Mouse (Mus musculus): Measurements from ENCODE around the gene Dync1h1. TPM values are rescaled to one million over a fixed set of nuclear protein-coding genes. Genes with fewer than 3 reads are reported as not detected.
A peak's percentile ranks its signal among the peaks of the same experiment; 100 is the strongest.

The Dync1h1 gene
- polyA plus RNA-seq, 1 experiment = 83.5 TPM

DNA sequence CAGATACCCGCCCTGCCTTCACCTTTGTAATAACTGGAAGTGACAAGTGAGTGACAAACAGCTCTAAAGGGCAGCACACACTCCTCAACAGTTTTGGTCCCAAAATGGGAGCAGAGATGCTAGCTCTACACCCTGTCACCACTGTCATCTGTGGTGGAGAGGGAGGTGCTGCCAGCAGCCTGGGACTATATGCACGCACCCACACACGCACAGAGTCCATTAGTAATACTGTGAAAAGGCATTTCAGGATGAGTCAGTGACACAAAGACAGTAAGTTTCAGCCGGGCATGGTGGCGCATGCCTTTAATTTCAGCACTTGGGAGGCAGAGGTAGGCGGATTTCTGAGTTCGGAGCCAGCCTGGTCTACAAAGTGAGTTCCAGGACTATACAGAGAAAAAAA, 43.1 kb upstream of the Dync1h1 start:
- Histone ChIP-seq H3ac (ENCODE audit: control insufficient read depth, insufficient read length, low read depth) (no peak overlapping the region), H3K4me3 (ENCODE audit: insufficient read depth, poor library complexity, severe bottlenecking) (no peak overlapping the region), H3K79me2 (ENCODE audit: control insufficient read depth, insufficient read depth) (no peaks in the 10 kb centered on the region), H3K79me3 (ENCODE audit: low read depth) (no peaks in the 10 kb centered on the region), H3K27me3 (ENCODE audit: control insufficient read depth, insufficient read depth, insufficient read length) (no peaks in the 10 kb centered on the region), H3K36me3 (ENCODE audit: control insufficient read depth, insufficient read depth) (peaks cover 47% of the 10 kb centered on the region)
- TF ChIP-seq MYOD1 (IDR thresholded peaks at IDR 0.05; ENCODE audit: control insufficient read depth, insufficient read length, low read depth) = no peak
- TF ChIP-seq FOSL1 (IDR thresholded peaks at IDR 0.05; ENCODE audit: insufficient read depth, low read length, poor library complexity, severe bottlenecking) = no peak
- no peak for TF ChIP-seq MAX (IDR thresholded peaks at IDR 0.05)
- TF ChIP-seq USF1 (IDR thresholded peaks at IDR 0.05; ENCODE audit: low read depth) = no peak

- Histone ChIP-seq H3K27me3 (ENCODE audit: control insufficient read depth, insufficient read depth, insufficient read length) (no peaks in the 10 kb centered on the region), H3K79me3 (ENCODE audit: low read depth) (no peaks in the 10 kb centered on the region), H3K4me3 (ENCODE audit: insufficient read depth, poor library complexity, severe bottlenecking) (no peak overlapping the region), H3K36me3 (ENCODE audit: control insufficient read depth, insufficient read depth) (peaks cover 19% of the 10 kb centered on the region), H3ac (ENCODE audit: control insufficient read depth, insufficient read length, low read depth) (no peak overlapping the region), H3K79me2 (ENCODE audit: control insufficient read depth, insufficient read depth) (no peaks in the 10 kb centered on the region)
- TF ChIP-seq MYOG (IDR thresholded peaks at IDR 0.05; ENCODE audit: control insufficient read depth, extremely low read depth, insufficient read length) (no peak), MAX (IDR thresholded peaks at IDR 0.05) (no peak), MYOD1 (IDR thresholded peaks at IDR 0.05; ENCODE audit: control insufficient read depth, insufficient read length, low read depth) (no peak), USF1 (IDR thresholded peaks at IDR 0.05; ENCODE audit: low read depth) (no peak), CEBPB (IDR thresholded peaks at IDR 0.05; ENCODE audit: low read depth) (no peak), CTCF (IDR thresholded peaks at IDR 0.05; ENCODE audit: control insufficient read depth, insufficient read depth, insufficient read length) (no peak), FOSL1 (IDR thresholded peaks at IDR 0.05; ENCODE audit: insufficient read depth, low read length, poor library complexity, severe bottlenecking) (no peak)
Observed at GRCm38 (mm10) chr12:110563383-110563782, 37.9 kb upstream of the Dync1h1 start.

DNA sequence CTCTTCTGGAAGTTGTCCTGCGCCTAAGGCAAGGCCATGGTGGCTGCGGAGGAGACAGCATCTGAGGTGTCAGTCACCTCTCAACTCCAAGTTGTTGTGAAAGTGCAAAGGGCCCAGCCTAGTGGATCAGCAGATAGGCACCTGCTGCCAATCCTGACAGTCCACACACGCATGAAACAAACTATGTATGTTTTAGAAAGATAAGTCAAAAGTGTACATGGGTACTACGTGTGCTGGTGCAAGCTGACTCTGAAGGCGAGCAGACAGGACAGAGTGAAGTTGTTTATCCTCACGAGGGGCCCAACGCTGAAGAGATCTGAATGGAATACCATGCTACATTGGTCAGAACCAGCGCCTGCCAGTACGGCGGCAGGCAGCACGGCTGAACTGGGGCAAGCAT, 36.4 kb upstream of the Dync1h1 start:
- Histone ChIP-seq H3K79me2 (ENCODE audit: control insufficient read depth, insufficient read depth) (no peaks in the 10 kb centered on the region), H3K36me3 (ENCODE audit: control insufficient read depth, insufficient read depth) (peaks cover 20% of the 10 kb centered on the region), H3K4me3 (ENCODE audit: insufficient read depth, poor library complexity, severe bottlenecking) (no peak overlapping the region), H3K27me3 (ENCODE audit: control insufficient read depth, insufficient read depth, insufficient read length) (no peaks in the 10 kb centered on the region), H3K79me3 (ENCODE audit: low read depth) (no peaks in the 10 kb centered on the region), H3ac (ENCODE audit: control insufficient read depth, insufficient read length, low read depth) (no peak overlapping the region)
- no peak for TF ChIP-seq MYOD1 (IDR thresholded peaks at IDR 0.05; ENCODE audit: control insufficient read depth, insufficient read length, low read depth)
- TF ChIP-seq FOSL1 (IDR thresholded peaks at IDR 0.05; ENCODE audit: insufficient read depth, low read length, poor library complexity, severe bottlenecking) = no peak
- no peak for TF ChIP-seq CEBPB (IDR thresholded peaks at IDR 0.05; ENCODE audit: low read depth)
- no peak for TF ChIP-seq MAX (IDR thresholded peaks at IDR 0.05)
- no peak for TF ChIP-seq MYOG (IDR thresholded peaks at IDR 0.05; ENCODE audit: control insufficient read depth, extremely low read depth, insufficient read length)
- TF ChIP-seq CTCF (IDR thresholded peaks at IDR 0.05; ENCODE audit: control insufficient read depth, insufficient read depth, insufficient read length) = no peak
- no peak for TF ChIP-seq USF1 (IDR thresholded peaks at IDR 0.05; ENCODE audit: low read depth)

- no peak overlapping the region for H3ac ChIP-seq (ENCODE audit: control insufficient read depth, insufficient read length, low read depth)
- H3K36me3 ChIP-seq (ENCODE audit: control insufficient read depth, insufficient read depth) = peaks cover 23% of the 10 kb centered on the region
- TF ChIP-seq CEBPB (IDR thresholded peaks at IDR 0.05; ENCODE audit: low read depth) (no peak), MAX (IDR thresholded peaks at IDR 0.05) (no peak), CTCF (IDR thresholded peaks at IDR 0.05; ENCODE audit: control insufficient read depth, insufficient read depth, insufficient read length) (no peak), MYOD1 (IDR thresholded peaks at IDR 0.05; ENCODE audit: control insufficient read depth, insufficient read length, low read depth) (no peak), MYOG (IDR thresholded peaks at IDR 0.05; ENCODE audit: control insufficient read depth, extremely low read depth, insufficient read length) (no peak), USF1 (IDR thresholded peaks at IDR 0.05; ENCODE audit: low read depth) (no peak), FOSL1 (IDR thresholded peaks at IDR 0.05; ENCODE audit: insufficient read depth, low read length, poor library complexity, severe bottlenecking) (no peak)
- H3K79me3 ChIP-seq (ENCODE audit: low read depth) = no peaks in the 10 kb centered on the region
- H3K27me3 ChIP-seq (ENCODE audit: control insufficient read depth, insufficient read depth, insufficient read length) = no peaks in the 10 kb centered on the region
- H3K79me2 ChIP-seq (ENCODE audit: control insufficient read depth, insufficient read depth) = no peaks in the 10 kb centered on the region
- H3K4me3 ChIP-seq (ENCODE audit: insufficient read depth, poor library complexity, severe bottlenecking) = no peak overlapping the region
Observed at GRCm38 (mm10) chr12:110566366-110566765, 34.9 kb upstream of the Dync1h1 start.

GRCm38 (mm10) chr12:110571050-110571449, 30.2 kb upstream of the Dync1h1 start:
- no peaks in the 10 kb centered on the region for H3K79me2 ChIP-seq (ENCODE audit: control insufficient read depth, insufficient read depth)
- peaks cover 11% of the 10 kb centered on the region for H3K36me3 ChIP-seq (ENCODE audit: control insufficient read depth, insufficient read depth)
- H3K27me3 ChIP-seq (ENCODE audit: control insufficient read depth, insufficient read depth, insufficient read length) = no peaks in the 10 kb centered on the region
- no peaks in the 10 kb centered on the region for H3K79me3 ChIP-seq (ENCODE audit: low read depth)
- TF ChIP-seq MYOD1 (IDR thresholded peaks at IDR 0.05; ENCODE audit: control insufficient read depth, insufficient read length, low read depth) (peak; percentile 29), MYOG (IDR thresholded peaks at IDR 0.05; ENCODE audit: control insufficient read depth, extremely low read depth, insufficient read length) (no peak)
- H3ac ChIP-seq (ENCODE audit: control insufficient read depth, insufficient read length, low read depth) = no peak overlapping the region
- H3K4me3 ChIP-seq (ENCODE audit: insufficient read depth, poor library complexity, severe bottlenecking) = no peak overlapping the region

- Histone ChIP-seq H3K36me3 (ENCODE audit: control insufficient read depth, insufficient read depth) (peaks cover 11% of the 10 kb centered on the region), H3K4me3 (ENCODE audit: insufficient read depth, poor library complexity, severe bottlenecking) (no peak overlapping the region), H3ac (ENCODE audit: control insufficient read depth, insufficient read length, low read depth) (no peak overlapping the region), H3K27me3 (ENCODE audit: control insufficient read depth, insufficient read depth, insufficient read length) (no peaks in the 10 kb centered on the region), H3K79me3 (ENCODE audit: low read depth) (no peaks in the 10 kb centered on the region), H3K79me2 (ENCODE audit: control insufficient read depth, insufficient read depth) (no peaks in the 10 kb centered on the region)
- no peak for TF ChIP-seq CEBPB (IDR thresholded peaks at IDR 0.05; ENCODE audit: low read depth)
- TF ChIP-seq MYOG (IDR thresholded peaks at IDR 0.05; ENCODE audit: control insufficient read depth, extremely low read depth, insufficient read length) = no peak
- TF ChIP-seq USF1 (IDR thresholded peaks at IDR 0.05; ENCODE audit: low read depth) = no peak
- no peak for TF ChIP-seq MYOD1 (IDR thresholded peaks at IDR 0.05; ENCODE audit: control insufficient read depth, insufficient read length, low read depth)
- no peak for TF ChIP-seq FOSL1 (IDR thresholded peaks at IDR 0.05; ENCODE audit: insufficient read depth, low read length, poor library complexity, severe bottlenecking)
- TF ChIP-seq MAX (IDR thresholded peaks at IDR 0.05) = no peak
- no peak for TF ChIP-seq CTCF (IDR thresholded peaks at IDR 0.05; ENCODE audit: control insufficient read depth, insufficient read depth, insufficient read length)
Observed at GRCm38 (mm10) chr12:110572351-110572750, 28.9 kb upstream of the Dync1h1 start.
